Mouse (Mus musculus): ENCODE results near the gene Tedc1. TPM values are rescaled to one million over a fixed set of nuclear protein-coding genes. Genes with fewer than 3 reads are reported as not detected.

The Tedc1 gene
- polyA plus RNA-seq, 1 experiment from 2014 or later, result 37.4 TPM

DNA sequence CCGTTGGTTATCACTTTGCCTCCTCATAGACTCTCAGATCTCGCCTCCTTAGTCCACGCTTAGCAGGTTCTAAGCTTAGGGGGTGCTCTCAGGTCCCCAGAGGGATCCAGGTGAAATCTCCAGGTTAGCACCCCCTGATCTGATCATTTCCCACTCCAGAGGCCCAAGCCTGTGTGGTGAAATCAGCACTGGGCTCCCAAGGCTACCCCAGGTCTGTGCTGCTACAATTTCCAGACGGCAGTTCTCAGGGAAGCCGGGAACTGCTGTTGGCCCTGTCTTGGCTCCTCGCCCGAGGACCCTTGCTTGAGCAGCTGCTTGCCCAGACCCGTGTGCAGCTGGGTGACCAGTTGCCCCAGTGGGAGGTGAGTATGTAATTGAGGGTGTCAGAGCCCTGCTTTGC lies 781 bp downstream of the Tedc1 start:
- Histone ChIP-seq H3K4me2 (replicated peaks; ENCODE audit: low read depth, low read length) (peak overlapping the region; percentile 70), H3K9ac (ENCODE audit: low read depth, low read length) (peak overlapping the region; percentile 68), H3K4me3 (ENCODE audit: low read length) (peak overlapping the region; percentile 71), H3K27ac (ENCODE audit: low read depth, low read length) (peak overlapping the region; percentile 73; the same call in 1 of the 2 replicates), H3K36me3 (ENCODE audit: control insufficient read depth, insufficient read depth, low read length) (peaks cover 8% of the 10 kb centered on the region; the same call in 1 of the 2 replicates), H3K9me3 (ENCODE audit: control insufficient read depth, low read length) (no peaks in the 10 kb centered on the region), H3K27me3 (ENCODE audit: control insufficient read depth, insufficient read depth, low read length) (no peaks in the 10 kb centered on the region), H3K4me1 (ENCODE audit: control insufficient read depth, insufficient read depth, low read length) (peaks cover 22% of the 10 kb centered on the region; the same call in 1 of the 2 replicates)
- 22% methylated on average over 8 of the region's 8 CpGs for WGBS
- ATAC-seq (ENCODE audit: low FRiP score, low TSS enrichment), result no peak

DNA sequence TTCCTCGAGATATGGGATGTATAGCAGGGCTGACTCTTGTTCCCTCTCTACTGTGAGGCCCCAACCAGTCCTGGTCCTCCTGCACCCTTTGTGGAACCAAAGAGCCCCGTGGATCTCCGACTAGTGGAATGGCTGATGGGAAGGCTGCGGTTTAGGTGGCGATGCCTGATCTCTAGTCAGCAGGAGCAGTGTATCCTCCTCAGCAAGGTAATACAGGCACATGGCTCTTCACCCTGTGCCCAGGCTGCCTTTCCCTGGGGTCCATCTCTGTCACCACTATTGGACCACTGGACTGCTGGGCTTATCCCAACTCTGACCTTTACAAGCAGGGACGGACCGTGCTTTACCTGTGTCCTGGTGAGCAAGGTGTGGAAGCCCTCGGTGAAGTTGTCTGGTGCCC lies 1.3 kb downstream of the Tedc1 start:
- Histone ChIP-seq H3K9me3 (ENCODE audit: control insufficient read depth, low read length) (no peaks in the 10 kb centered on the region), H3K4me1 (ENCODE audit: control insufficient read depth, insufficient read depth, low read length) (peaks cover 18% of the 10 kb centered on the region; the same call in 1 of the 2 replicates), H3K4me3 (ENCODE audit: low read length) (peak overlapping the region; percentile 71), H3K27ac (ENCODE audit: low read depth, low read length) (no peak overlapping the region), H3K4me2 (replicated peaks; ENCODE audit: low read depth, low read length) (peak overlapping the region; percentile 70), H3K9ac (ENCODE audit: low read depth, low read length) (peak overlapping the region; percentile 68; the same call in 1 of the 2 replicates), H3K36me3 (ENCODE audit: control insufficient read depth, insufficient read depth, low read length) (peaks cover 11% of the 10 kb centered on the region; the same call in 1 of the 2 replicates), H3K27me3 (ENCODE audit: control insufficient read depth, insufficient read depth, low read length) (no peaks in the 10 kb centered on the region)
- 84% methylated on average over 8 of the region's 8 CpGs for WGBS
- no peak for ATAC-seq (ENCODE audit: low FRiP score, low TSS enrichment)

DNA sequence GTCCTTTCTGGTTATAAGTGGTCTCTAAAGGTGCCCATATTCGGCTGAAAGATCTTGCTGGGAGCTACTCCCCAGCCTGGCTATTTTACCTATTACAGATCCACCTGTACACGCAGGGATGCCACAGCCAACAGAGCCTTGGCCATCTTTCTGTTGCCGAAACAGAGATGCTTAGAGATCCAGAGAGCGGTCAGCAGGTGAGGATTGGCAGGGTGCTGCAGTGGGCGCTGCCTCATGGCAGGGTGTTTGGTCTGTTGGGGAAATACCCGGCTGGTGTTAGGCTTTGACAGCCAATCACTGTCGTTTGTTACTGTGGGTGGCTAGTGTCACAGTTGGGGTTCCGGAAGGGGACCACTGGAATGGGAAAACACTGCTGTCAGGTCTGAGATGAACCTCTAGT lies 1.8 kb downstream of the Tedc1 start:
- H3K27ac ChIP-seq (ENCODE audit: low read depth, low read length), result no peak overlapping the region
- H3K4me2 ChIP-seq (replicated peaks; ENCODE audit: low read depth, low read length), result no peak overlapping the region
- H3K9ac ChIP-seq (ENCODE audit: low read depth, low read length), result peak overlapping the region; percentile 68; the same call in 1 of the 2 replicates
- 95% methylated on average over 8 of the region's 8 CpGs for WGBS
- no peak for ATAC-seq (ENCODE audit: low FRiP score, low TSS enrichment)
- peaks cover 14% of the 10 kb centered on the region for H3K36me3 ChIP-seq (ENCODE audit: control insufficient read depth, insufficient read depth, low read length)
- H3K9me3 ChIP-seq (ENCODE audit: control insufficient read depth, low read length), result no peaks in the 10 kb centered on the region
- no peaks in the 10 kb centered on the region for H3K27me3 ChIP-seq (ENCODE audit: control insufficient read depth, insufficient read depth, low read length)
- H3K4me1 ChIP-seq (ENCODE audit: control insufficient read depth, insufficient read depth, low read length), result peaks cover 18% of the 10 kb centered on the region; the same call in 1 of the 2 replicates
- no peak overlapping the region for H3K4me3 ChIP-seq (ENCODE audit: low read length)

DNA sequence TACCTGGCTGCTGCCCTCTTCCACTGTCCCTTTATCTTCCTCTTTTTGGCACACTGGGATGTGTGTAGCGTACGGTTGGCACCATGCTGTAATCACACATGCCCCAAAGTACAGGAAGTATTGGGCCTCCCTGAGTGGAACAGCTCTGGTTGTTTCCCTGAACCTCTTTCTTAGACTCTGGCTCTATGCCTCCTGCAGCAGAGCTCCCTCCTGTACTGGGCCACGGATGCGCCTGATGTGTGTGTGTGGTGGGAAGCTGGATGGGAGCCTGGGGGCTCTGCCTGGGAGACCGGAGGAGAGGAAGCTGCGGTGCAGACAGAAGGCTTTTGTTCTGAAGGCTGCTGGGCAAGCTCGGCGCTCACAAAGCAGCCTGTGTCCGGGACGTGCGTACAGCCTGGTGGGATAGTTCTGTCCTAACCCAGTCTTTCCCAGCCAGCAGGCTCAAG lies 7.4 kb downstream of the Tedc1 start:
- no peaks in the 10 kb centered on the region for H3K9me3 ChIP-seq (ENCODE audit: control insufficient read depth, low read length)
- no peaks in the 10 kb centered on the region for H3K27me3 ChIP-seq (ENCODE audit: control insufficient read depth, insufficient read depth, low read length)
- no peak for ATAC-seq (ENCODE audit: low FRiP score, low TSS enrichment)
- no peak overlapping the region for H3K9ac ChIP-seq (ENCODE audit: low read depth, low read length)
- H3K36me3 ChIP-seq (ENCODE audit: control insufficient read depth, insufficient read depth, low read length), result peaks cover 28% of the 10 kb centered on the region
- H3K4me2 ChIP-seq (replicated peaks; ENCODE audit: low read depth, low read length), result no peak overlapping the region
- no peak overlapping the region for H3K4me3 ChIP-seq (ENCODE audit: low read length)
- no peak overlapping the region for H3K27ac ChIP-seq (ENCODE audit: low read depth, low read length)
- H3K4me1 ChIP-seq (ENCODE audit: control insufficient read depth, insufficient read depth, low read length), result no peaks in the 10 kb centered on the region
- WGBS, result 78% methylated on average over 11 of the region's 11 CpGs

DNA sequence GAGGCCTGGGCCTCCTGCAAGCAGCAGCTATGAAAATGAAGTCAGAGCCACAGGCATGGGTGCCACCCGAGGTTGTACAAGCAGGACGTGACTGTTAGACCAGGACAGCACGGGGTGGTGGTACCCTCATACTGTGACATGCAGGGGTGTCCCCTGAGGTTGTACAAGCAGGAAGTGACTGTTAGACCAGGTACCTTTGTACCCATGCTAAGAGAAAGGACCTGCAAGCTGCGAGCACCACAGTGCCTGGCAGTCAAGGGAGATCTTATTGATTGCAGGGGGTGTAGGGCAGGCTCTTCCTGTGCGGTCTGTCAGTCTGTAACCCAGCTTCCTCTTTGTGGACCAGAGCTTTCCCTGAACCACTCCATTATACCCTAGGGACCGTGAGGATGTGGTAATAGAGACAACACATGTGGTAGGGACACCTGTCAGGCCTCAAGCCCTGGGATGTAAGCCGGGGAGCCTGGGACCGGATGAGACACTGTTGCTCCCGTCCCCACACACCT lies 11.9 kb downstream of the Tedc1 start:
- Histone ChIP-seq H3K4me2 (replicated peaks; ENCODE audit: low read depth, low read length) (no peak overlapping the region), H3K27me3 (ENCODE audit: control insufficient read depth, insufficient read depth, low read length) (no peaks in the 10 kb centered on the region), H3K9ac (ENCODE audit: low read depth, low read length) (no peak overlapping the region), H3K4me1 (ENCODE audit: control insufficient read depth, insufficient read depth, low read length) (no peaks in the 10 kb centered on the region), H3K9me3 (ENCODE audit: control insufficient read depth, low read length) (no peaks in the 10 kb centered on the region), H3K4me3 (ENCODE audit: low read length) (no peak overlapping the region), H3K27ac (ENCODE audit: low read depth, low read length) (no peak overlapping the region), H3K36me3 (ENCODE audit: control insufficient read depth, insufficient read depth, low read length) (peaks cover 12% of the 10 kb centered on the region)
- ATAC-seq (ENCODE audit: low FRiP score, low TSS enrichment), result no peak
- WGBS, result 83% methylated on average over 9 of the region's 9 CpGs

DNA sequence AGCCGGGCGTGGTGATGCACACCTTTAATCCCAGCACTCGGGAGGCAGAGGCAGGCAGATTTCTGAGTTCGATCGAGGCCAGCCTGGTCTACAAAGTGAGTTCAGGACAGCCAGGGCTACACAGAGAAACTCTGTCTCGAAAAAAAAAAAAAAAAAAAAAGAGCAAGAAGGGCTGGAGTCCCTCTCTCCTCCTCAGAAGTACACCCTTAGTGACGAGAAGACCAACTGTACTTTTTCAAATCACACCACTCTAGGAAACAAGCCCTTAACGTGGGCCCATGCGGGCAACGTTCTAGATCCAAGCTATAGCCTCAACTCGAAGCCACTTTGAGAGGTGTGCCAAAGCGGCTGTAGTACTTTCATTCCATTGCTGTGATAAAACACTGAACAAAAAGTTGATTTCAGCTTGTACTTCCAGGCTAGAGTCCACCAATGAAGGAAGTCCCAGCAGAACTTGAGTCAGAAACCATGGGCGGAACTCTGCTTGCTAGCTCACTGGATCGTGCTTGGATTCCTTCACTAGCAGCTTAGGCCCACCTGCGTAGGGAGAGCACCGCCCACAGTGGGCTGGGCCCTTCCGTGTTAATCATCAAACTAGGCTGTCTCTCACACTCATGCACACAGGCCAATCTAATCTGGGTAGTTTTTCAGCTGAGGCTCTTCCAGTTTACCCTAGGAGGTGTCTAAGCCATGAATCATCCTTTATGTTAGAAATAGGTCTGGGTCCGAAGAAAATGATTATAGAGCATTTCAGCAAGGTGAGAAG lies 20.9 kb downstream of the Tedc1 start:
- no peak overlapping the region for H3K4me2 ChIP-seq (replicated peaks; ENCODE audit: low read depth, low read length)
- WGBS, result 90% methylated on average over 18 of the region's 18 CpGs

DNA sequence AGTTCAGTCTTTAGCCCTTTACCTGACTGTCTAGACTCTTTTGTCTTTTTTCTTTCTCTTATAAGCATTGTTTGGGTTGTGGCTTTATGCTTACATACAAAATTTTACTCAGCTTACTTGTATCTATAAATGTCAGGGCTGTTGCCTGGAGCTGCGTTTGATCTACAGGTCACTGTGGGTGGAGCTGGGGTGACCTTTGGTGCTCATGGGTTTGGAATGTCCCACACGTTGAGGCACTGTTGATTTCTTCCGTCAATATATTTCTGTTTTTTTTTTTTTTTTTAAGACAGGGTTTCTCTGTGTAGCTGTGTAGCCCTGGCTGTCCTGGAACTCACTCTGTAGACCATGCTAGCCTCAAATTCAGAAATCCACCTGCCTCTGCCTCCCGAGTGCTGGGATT lies 24.8 kb downstream of the Tedc1 start:
- Histone ChIP-seq H3K4me1 (ENCODE audit: control insufficient read depth, insufficient read depth, low read length) (no peaks in the 10 kb centered on the region; the same call in 1 of the 2 replicates), H3K9me3 (ENCODE audit: control insufficient read depth, low read length) (no peaks in the 10 kb centered on the region), H3K4me2 (replicated peaks; ENCODE audit: low read depth, low read length) (no peak overlapping the region), H3K4me3 (ENCODE audit: low read length) (no peak overlapping the region), H3K36me3 (ENCODE audit: control insufficient read depth, insufficient read depth, low read length) (no peaks in the 10 kb centered on the region), H3K27ac (ENCODE audit: low read depth, low read length) (no peak overlapping the region), H3K27me3 (ENCODE audit: control insufficient read depth, insufficient read depth, low read length) (peaks cover 3% of the 10 kb centered on the region; the same call in 1 of the 2 replicates), H3K9ac (ENCODE audit: low read depth, low read length) (no peak overlapping the region)
- WGBS, result 63% methylated on average over 4 of the region's 4 CpGs
- ATAC-seq (ENCODE audit: low FRiP score, low TSS enrichment), result no peak

More for the DNA sequence above, 20.9 kb downstream of the Tedc1 start:
- no peaks in the 10 kb centered on the region for H3K9me3 ChIP-seq (ENCODE audit: control insufficient read depth, low read length)
- ATAC-seq (ENCODE audit: low FRiP score, low TSS enrichment), result no peak
- H3K4me1 ChIP-seq (ENCODE audit: control insufficient read depth, insufficient read depth, low read length), result no peaks in the 10 kb centered on the region
- no peaks in the 10 kb centered on the region for H3K27me3 ChIP-seq (ENCODE audit: control insufficient read depth, insufficient read depth, low read length)
- H3K36me3 ChIP-seq (ENCODE audit: control insufficient read depth, insufficient read depth, low read length), result no peaks in the 10 kb centered on the region
- H3K27ac ChIP-seq (ENCODE audit: low read depth, low read length), result no peak overlapping the region
- no peak overlapping the region for H3K4me3 ChIP-seq (ENCODE audit: low read length)
- no peak overlapping the region for H3K9ac ChIP-seq (ENCODE audit: low read depth, low read length)

DNA sequence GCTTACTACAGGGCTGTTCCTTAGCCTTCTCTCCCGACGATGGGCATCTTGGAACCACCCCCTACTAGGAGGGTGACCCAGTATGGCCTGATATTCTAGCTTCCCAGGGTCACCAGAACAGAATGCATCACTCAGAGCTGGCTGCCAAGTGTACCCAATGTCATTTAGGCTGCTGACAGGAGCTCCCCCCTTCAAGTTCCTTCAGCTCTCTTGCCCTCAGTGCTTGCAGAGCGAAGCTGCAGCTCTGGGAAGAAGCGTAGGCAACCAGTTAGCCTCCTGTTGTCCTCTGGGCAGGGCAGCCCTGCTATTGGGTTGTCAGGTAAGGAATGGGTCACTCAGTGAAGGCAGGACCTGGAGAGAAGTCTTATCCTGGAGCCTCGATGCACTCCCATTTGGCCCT lies 28.7 kb downstream of the Tedc1 start:
- Histone ChIP-seq H3K4me2 (replicated peaks; ENCODE audit: low read depth, low read length) (no peak overlapping the region; the same call in 1 of the 2 replicates), H3K36me3 (ENCODE audit: control insufficient read depth, insufficient read depth, low read length) (no peaks in the 10 kb centered on the region; the same call in 1 of the 2 replicates), H3K9me3 (ENCODE audit: control insufficient read depth, low read length) (no peaks in the 10 kb centered on the region), H3K27me3 (ENCODE audit: control insufficient read depth, insufficient read depth, low read length) (peaks cover 11% of the 10 kb centered on the region), H3K27ac (ENCODE audit: low read depth, low read length) (no peak overlapping the region), H3K4me1 (ENCODE audit: control insufficient read depth, insufficient read depth, low read length) (peaks cover 3% of the 10 kb centered on the region; the same call in 1 of the 2 replicates), H3K9ac (ENCODE audit: low read depth, low read length) (no peak overlapping the region), H3K4me3 (ENCODE audit: low read length) (no peak overlapping the region)
- ATAC-seq (ENCODE audit: low FRiP score, low TSS enrichment), result no peak
- 59% methylated on average over 5 of the region's 5 CpGs for WGBS
